Mouse (Mus musculus): ENCODE measurements around the gene Cnksr3. TPM values are rescaled to one million over a fixed set of nuclear protein-coding genes. Genes with fewer than 3 reads are reported as not detected.

The Cnksr3 gene
- polyA plus RNA-seq, 1 experiment from 2014 or later = 3.1 TPM

DNA sequence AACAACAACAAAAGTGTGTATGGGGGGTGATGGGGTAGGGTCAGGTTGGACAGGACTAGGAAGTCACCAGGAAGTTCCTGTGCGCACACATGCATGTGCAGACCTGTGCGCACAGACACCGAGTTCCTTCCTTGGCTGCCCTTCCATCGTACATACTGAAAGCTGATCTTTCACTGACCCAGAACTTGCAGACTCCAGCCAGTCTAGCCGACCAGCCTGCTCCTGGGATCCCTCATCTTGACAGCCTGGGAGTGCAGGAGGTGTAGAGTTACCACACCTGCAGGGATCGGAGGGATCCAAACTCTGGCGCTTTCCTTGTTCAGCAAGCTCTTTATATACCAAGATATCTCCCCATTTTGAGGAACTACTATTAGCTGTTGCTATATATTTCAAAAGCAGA, 94.3 kb downstream of the Cnksr3 start:
- ATAC-seq = no peak
- 0 out of 2 replicates have a peak, but pooled peaks cover 6% of the 10 kb centered on the region for H3K36me3 ChIP-seq
- no peaks in the 10 kb centered on the region for H3K4me1 ChIP-seq (replicated peaks)
- no peak overlapping the region for H3K27ac ChIP-seq
- no peaks in the 10 kb centered on the region for H3K27me3 ChIP-seq
- 96% methylated on average over 7 of the region's 7 CpGs for WGBS
- H3K9me3 ChIP-seq = no peaks in the 10 kb centered on the region
- H3K9ac ChIP-seq (replicated peaks) = no peak overlapping the region
- no peak overlapping the region for H3K4me2 ChIP-seq (replicated peaks)
- H3K4me3 ChIP-seq (replicated peaks) = no peak overlapping the region

DNA sequence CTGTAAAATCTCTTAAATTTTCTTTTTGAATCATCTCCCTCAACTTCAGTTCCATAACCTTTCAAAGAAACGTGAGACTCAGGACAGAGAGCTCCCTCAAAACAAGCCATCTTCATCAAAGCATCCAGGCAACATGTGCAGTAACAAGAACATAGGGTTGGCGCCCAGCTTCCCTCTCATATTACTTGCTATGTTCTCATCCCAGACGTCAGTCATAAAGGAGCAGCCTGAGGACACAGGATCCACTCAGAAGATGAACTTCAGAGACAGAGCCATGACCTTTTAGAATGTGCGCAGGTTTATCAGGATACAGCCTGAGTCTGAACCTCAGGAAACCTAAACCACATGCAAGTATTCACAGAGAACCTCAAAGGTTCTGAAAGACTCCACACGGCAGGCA, 97.2 kb downstream of the Cnksr3 start:
- Histone ChIP-seq H3K9me3 (no peaks in the 10 kb centered on the region), H3K27me3 (no peaks in the 10 kb centered on the region), H3K36me3 (no peaks in the 10 kb centered on the region), H3K4me2 (replicated peaks) (no peak overlapping the region), H3K9ac (replicated peaks) (no peak overlapping the region), H3K4me1 (replicated peaks) (no peaks in the 10 kb centered on the region), H3K4me3 (replicated peaks) (no peak overlapping the region), H3K27ac (no peak overlapping the region)
- WGBS = 91% methylated on average over 5 of the region's 5 CpGs
- no peak for ATAC-seq

DNA sequence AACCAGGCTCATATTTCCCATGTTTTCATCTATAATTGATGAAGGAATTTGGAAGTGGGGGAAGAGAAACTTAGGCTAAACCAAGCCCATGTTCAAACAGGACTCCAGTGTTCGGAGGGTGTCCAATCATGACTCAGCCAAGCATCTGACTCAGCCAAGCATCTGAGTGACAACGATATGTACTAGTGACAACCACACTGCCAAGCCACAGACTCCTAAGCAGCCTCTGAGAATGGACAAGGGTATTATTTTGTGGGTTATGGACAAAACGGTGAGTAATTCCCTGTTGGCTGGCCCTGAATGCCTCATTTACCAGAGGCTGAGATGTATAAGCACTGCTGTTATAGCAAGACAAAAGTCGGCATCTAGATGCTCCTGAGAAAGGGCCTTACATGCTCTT, 98.3 kb downstream of the Cnksr3 start:
- H3K4me3 ChIP-seq (replicated peaks) = no peak overlapping the region
- no peak overlapping the region for H3K4me2 ChIP-seq (replicated peaks)
- ATAC-seq = no peak
- no peak overlapping the region for H3K9ac ChIP-seq (replicated peaks)
- no peaks in the 10 kb centered on the region for H3K27me3 ChIP-seq
- no peak overlapping the region for H3K27ac ChIP-seq
- 91% methylated on average over 4 of the region's 4 CpGs for WGBS
- no peaks in the 10 kb centered on the region for H3K4me1 ChIP-seq (replicated peaks)
- H3K36me3 ChIP-seq = no peaks in the 10 kb centered on the region
- no peaks in the 10 kb centered on the region for H3K9me3 ChIP-seq

DNA sequence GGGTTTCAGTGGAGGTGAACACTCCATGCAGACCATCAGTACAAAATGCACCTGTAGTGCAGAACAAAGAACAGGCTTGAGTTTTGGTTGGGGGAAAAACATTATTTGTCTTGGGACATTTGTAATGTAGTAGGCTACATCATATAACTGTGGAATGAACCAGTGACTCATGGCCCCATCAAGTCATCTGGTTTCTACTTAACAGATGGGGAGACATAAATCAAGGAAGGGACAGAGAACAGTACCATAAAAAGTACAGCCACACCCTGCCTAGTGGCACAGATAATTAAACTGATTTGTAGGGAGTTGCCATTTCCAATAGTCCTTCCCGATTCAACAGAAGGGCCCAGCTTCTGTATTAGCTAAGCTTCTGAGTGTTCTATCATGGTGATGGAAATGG, 98.9 kb downstream of the Cnksr3 start:
- ATAC-seq = no peak
- Histone ChIP-seq H3K4me2 (replicated peaks) (no peak overlapping the region), H3K4me1 (replicated peaks) (no peaks in the 10 kb centered on the region), H3K27me3 (no peaks in the 10 kb centered on the region), H3K4me3 (replicated peaks) (no peak overlapping the region), H3K36me3 (no peaks in the 10 kb centered on the region), H3K27ac (no peak overlapping the region), H3K9me3 (no peaks in the 10 kb centered on the region), H3K9ac (replicated peaks) (no peak overlapping the region)
- WGBS = 97% methylated on average over 1 of the region's 1 CpGs

DNA sequence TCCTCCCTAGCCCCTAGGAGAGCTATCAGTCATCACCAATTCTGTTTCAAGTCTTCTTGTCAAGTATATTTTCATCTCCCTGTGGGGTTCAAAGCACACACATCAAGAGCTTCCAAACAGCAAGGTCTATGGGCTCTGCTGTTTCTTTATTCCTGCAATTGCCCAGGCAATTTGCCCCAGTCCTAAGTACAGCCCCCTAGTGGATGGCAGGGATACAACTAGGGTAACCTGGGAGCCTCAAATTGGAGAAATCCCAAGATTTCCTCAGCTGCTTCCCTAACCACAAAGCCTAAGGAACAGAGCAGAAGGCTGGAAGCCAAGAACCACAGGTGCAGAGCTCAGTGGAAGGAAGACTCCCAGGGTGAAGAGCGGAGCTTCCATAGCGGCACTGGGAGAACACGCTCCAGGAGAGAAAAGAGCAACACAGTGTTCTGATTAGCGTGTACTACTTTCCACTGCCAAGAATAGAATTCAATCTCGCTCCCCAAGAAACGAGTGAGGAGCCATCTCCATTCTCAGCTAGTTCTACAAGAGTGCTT, 100.5 kb downstream of the Cnksr3 start:
- Histone ChIP-seq H3K27ac (no peak overlapping the region), H3K4me3 (replicated peaks) (no peak overlapping the region), H3K4me2 (replicated peaks) (no peak overlapping the region), H3K4me1 (replicated peaks) (no peaks in the 10 kb centered on the region), H3K36me3 (no peaks in the 10 kb centered on the region), H3K9me3 (no peaks in the 10 kb centered on the region), H3K27me3 (no peaks in the 10 kb centered on the region), H3K9ac (replicated peaks) (no peak overlapping the region)
- no peak for ATAC-seq
- WGBS = 88% methylated on average over 6 of the region's 6 CpGs

DNA sequence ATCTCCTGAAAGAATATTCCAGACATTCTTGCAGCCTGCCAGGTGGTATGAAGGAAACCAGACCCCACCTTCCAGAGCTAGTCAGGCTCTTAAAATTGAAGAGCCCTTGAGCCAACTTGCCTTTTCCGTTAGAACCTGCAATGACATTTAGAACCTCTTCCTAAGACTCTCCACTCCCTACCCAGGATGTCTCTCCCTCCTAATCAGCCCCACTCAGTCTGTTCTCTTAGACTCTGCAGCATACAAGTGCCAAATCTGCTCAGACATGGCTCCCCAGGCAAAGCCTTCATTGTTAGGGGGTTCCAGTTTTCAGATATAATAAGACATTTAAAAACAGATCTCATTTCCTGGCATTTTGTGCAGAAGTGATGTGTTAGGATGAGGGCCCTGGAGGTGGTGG, 108.2 kb downstream of the Cnksr3 start:
- Histone ChIP-seq H3K4me2 (replicated peaks) (no peak overlapping the region), H3K27ac (no peak overlapping the region), H3K27me3 (no peaks in the 10 kb centered on the region), H3K36me3 (no peaks in the 10 kb centered on the region), H3K9ac (replicated peaks) (no peak overlapping the region), H3K4me3 (replicated peaks) (no peak overlapping the region), H3K9me3 (no peaks in the 10 kb centered on the region), H3K4me1 (replicated peaks) (no peaks in the 10 kb centered on the region)
- WGBS = 89% methylated on average over 1 of the region's 1 CpGs
- ATAC-seq = no peak

DNA sequence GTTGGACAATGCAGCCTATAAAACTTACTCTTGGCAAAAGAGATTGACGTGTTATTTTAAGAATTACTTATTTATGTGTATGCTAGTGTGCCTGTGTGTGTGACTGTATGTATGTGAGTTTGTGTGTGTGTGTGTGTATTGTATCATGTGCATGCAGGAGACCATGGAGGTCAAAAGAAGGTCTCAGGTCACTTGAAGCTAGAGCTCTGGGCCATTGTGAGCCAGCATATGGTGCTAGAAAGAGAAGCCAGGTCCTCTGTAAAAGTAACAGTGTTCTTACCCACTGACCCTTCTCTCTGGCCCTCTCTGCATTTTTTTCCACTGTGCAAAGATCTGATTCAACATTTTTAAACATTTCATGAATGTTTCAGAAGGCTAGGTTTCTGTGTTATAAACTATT, 134.1 kb downstream of the Cnksr3 start:
- no peak overlapping the region for H3K4me3 ChIP-seq (replicated peaks)
- H3K9ac ChIP-seq (replicated peaks) = no peak overlapping the region
- H3K4me1 ChIP-seq (replicated peaks) = 0 out of 2 replicates have a peak, but pooled peaks cover 3% of the 10 kb centered on the region
- no peaks in the 10 kb centered on the region for H3K36me3 ChIP-seq
- H3K27ac ChIP-seq = no peak overlapping the region
- no peak overlapping the region for H3K4me2 ChIP-seq (replicated peaks)
- H3K27me3 ChIP-seq = no peaks in the 10 kb centered on the region
- 92% methylated on average over 1 of the region's 1 CpGs for WGBS
- no peak for ATAC-seq
- H3K9me3 ChIP-seq = no peaks in the 10 kb centered on the region

DNA sequence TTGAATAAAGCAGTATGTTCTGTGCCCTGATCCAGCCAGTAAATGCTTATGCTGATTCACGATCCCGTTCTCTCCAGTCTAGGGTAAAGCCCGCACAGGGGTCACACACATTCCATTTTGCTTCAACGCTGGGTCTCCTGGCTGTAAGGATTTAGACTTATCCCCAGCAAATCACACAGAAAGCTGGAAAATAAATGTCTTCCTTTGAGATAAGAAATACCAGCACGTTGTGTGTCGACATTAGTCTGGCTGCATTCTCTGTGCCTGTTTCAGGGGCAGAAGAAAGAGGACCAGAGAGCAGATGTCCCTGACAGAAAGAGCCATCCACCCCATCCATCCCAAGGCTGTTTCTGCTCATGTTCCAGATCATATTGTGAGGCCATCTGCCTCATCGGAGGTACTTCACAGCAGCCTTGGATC, 134.6 kb downstream of the Cnksr3 start:
- Histone ChIP-seq H3K4me1 (replicated peaks) (0 out of 2 replicates have a peak, but pooled peaks cover 3% of the 10 kb centered on the region), H3K4me2 (replicated peaks) (no peak overlapping the region), H3K9me3 (no peaks in the 10 kb centered on the region), H3K36me3 (no peaks in the 10 kb centered on the region), H3K4me3 (replicated peaks) (no peak overlapping the region), H3K27ac (no peak overlapping the region), H3K9ac (replicated peaks) (no peak overlapping the region), H3K27me3 (no peaks in the 10 kb centered on the region)
- 83% methylated on average over 7 of the region's 7 CpGs for WGBS
- ATAC-seq = no peak

DNA sequence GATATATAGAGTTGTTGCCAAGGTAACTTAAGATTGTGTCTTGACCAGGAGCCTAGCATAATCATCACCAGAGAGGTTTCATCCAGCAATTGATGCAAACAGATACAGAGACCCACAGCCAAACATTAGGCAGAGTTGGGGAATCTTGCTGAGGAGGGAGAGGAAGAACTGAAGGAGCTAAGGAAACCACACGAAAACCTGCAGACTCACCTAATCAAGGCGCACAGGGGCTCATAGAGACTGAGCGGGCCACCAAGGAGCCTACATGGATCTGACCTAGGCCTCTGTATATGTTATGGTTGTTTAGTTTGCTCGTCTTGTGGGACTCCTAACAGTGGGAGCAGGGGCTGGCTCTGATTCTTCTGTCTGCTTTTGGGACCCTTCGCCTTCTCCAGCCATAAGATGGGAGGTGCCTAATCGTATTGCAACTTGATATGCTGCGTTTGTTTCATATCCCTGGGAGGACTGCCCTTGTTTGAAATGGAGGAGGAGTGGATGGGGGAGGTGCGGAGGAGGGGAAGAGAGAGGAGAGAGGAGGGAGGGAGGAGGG, 135.3 kb downstream of the Cnksr3 start:
- H3K4me2 ChIP-seq (replicated peaks) = no peak overlapping the region

DNA sequence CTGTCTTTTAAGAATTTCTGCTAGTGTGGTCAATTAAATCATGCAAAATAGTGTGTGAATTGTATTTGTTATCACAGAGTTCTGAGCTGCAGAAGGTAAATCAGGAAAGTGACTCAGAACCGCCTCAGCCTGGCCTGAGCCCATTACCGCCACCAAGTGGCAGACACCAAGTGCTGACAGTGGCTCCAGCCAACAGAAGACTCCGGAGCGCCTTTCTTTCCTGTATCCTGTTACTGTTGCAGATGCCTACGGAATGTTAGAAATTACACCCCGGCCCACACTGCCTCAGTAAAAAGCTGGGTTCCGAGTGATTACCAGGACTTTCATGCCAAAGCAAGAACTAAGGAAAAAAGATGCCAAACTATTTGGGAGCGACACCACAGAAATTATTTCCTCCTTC, 135.8 kb downstream of the Cnksr3 start:
- H3K36me3 ChIP-seq = no peaks in the 10 kb centered on the region
- ATAC-seq = peak; percentile 89
- H3K4me2 ChIP-seq (replicated peaks) = 0 out of 2 replicates have a peak overlapping the region, but pooled peaks have one; percentile 10
- no peak overlapping the region for H3K9ac ChIP-seq (replicated peaks)
- 0 out of 2 replicates have a peak, but pooled peaks cover 3% of the 10 kb centered on the region for H3K4me1 ChIP-seq (replicated peaks)
- H3K27ac ChIP-seq = no peak overlapping the region
- WGBS = 16% methylated on average over 8 of the region's 8 CpGs
- H3K9me3 ChIP-seq = no peaks in the 10 kb centered on the region
- H3K4me3 ChIP-seq (replicated peaks) = no peak overlapping the region
- no peaks in the 10 kb centered on the region for H3K27me3 ChIP-seq

More for the DNA sequence above, 135.3 kb downstream of the Cnksr3 start:
- Histone ChIP-seq H3K9ac (replicated peaks) (no peak overlapping the region), H3K27ac (no peak overlapping the region), H3K36me3 (no peaks in the 10 kb centered on the region), H3K9me3 (no peaks in the 10 kb centered on the region), H3K27me3 (no peaks in the 10 kb centered on the region), H3K4me1 (replicated peaks) (0 out of 2 replicates have a peak, but pooled peaks cover 3% of the 10 kb centered on the region), H3K4me3 (replicated peaks) (no peak overlapping the region)
- WGBS = 54% methylated on average over 7 of the region's 8 CpGs
- peak; percentile 56; the same call in 1 of the 2 replicates for ATAC-seq

DNA sequence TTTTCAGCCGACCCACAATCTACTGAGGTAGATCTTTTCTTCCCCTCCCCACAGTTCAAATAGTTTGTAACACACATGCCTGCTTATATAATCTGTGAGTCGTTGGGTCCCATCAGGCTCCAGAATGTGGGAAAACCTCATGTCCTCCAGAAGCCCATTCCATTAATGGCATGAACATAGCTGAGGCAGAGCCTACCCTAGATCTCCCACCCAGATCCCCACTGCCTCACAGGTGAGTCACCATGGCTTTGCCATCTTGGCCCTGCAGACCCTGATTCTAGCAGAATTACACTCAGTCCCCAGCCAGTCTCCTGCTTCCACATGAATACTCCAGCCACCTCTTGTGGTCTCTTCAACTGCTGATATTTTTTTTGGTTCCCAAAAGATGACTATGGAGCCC, 136.4 kb downstream of the Cnksr3 start:
- Histone ChIP-seq H3K9me3 (no peaks in the 10 kb centered on the region), H3K4me1 (replicated peaks) (0 out of 2 replicates have a peak, but pooled peaks cover 3% of the 10 kb centered on the region), H3K27ac (no peak overlapping the region), H3K4me3 (replicated peaks) (no peak overlapping the region), H3K36me3 (no peaks in the 10 kb centered on the region), H3K27me3 (no peaks in the 10 kb centered on the region), H3K4me2 (replicated peaks) (no peak overlapping the region), H3K9ac (replicated peaks) (no peak overlapping the region)
- no peak for ATAC-seq
- WGBS = 96% methylated on average over 2 of the region's 2 CpGs

DNA sequence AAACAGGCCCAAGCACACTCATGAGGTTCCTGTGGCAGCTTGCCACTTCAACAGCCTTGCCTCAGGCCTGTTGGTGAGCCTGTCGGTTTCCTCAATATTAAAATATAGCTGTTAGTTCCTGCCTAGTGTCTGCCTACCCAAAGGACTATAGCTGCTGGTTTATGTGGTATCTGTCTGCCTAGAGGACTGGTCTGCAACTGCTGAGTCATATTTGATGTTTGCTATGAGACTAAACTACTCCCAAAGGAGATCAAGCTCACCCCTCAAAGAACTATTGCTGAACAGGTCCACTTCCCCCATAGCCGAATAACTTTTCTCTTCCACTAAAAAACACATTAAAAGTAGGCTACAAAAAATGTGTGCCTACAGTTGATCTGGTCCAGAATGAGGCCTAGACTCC, 137.8 kb downstream of the Cnksr3 start:
- Histone ChIP-seq H3K4me2 (replicated peaks) (no peak overlapping the region), H3K36me3 (no peaks in the 10 kb centered on the region), H3K27me3 (no peaks in the 10 kb centered on the region), H3K9me3 (no peaks in the 10 kb centered on the region), H3K27ac (no peak overlapping the region), H3K4me1 (replicated peaks) (0 out of 2 replicates have a peak, but pooled peaks cover 3% of the 10 kb centered on the region), H3K4me3 (replicated peaks) (no peak overlapping the region), H3K9ac (replicated peaks) (no peak overlapping the region)
- no peak for ATAC-seq
- 93% methylated on average over 2 of the region's 2 CpGs for WGBS

DNA sequence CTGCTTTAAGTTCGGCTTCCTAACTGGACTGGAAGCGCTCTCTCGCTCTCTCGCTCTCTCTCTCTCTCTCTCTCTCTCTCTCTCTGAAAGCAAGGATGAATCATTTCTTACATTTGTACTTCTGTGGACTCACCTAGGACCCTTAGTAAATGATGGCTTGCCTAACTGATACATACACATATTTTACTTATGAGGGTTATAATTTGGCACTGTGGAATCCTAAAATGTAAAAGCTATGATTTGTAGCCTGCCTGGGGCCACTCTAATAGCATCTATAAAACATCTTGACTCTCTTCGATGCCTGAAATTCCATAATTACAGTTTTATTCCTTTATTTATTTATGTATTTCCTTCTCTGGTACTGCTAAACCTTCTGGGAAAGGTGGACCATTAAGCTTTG, 141.1 kb downstream of the Cnksr3 start:
- Histone ChIP-seq H3K9ac (replicated peaks) (no peak overlapping the region), H3K27ac (no peak overlapping the region), H3K4me1 (replicated peaks) (no peaks in the 10 kb centered on the region), H3K36me3 (no peaks in the 10 kb centered on the region), H3K9me3 (no peaks in the 10 kb centered on the region), H3K27me3 (no peaks in the 10 kb centered on the region), H3K4me3 (replicated peaks) (no peak overlapping the region), H3K4me2 (replicated peaks) (no peak overlapping the region)
- ATAC-seq = no peak
- 82% methylated on average over 5 of the region's 5 CpGs for WGBS

All from midbrain, embryonic 13.5 days (tissue).